In genomic region chr3:149836467-149837233, GRCm38 (mm10) we compare ENCODE assay signal across 16 mouse cellular contexts.
DNase-seq lines count a peak whose midpoint lies in the region; ATAC-seq lines count a peak whose summit lies in the region.
"Had no signal": no experiment of that assay in that cellular context is flagged by ENCODE, and none has a peak within 500 bp of the region (broad histone marks: within the 10 kb centered on the region; RNA-seq: fewer than 3 reads in every experiment).

No protein-coding gene starts in this region.

- H3K27me3 ChIP-seq in hindbrain, embryonic 15.5 days, result no peaks in the 10 kb centered on the region
- H3K27me3 ChIP-seq in hindbrain, embryonic 11.5 days (ENCODE audit: control insufficient read depth, insufficient read depth, low read length), result no peaks in the 10 kb centered on the region
- H3K27me3 ChIP-seq in forebrain, embryonic 15.5 days, result no peaks in the 10 kb centered on the region
- H3K27me3 ChIP-seq in midbrain, embryonic 16.5 days (ENCODE audit: control insufficient read depth, insufficient read depth, low read depth, low read length), result no peaks in the 10 kb centered on the region
- H3K27me3 ChIP-seq: kidney, embryonic 15.5 days; liver, embryonic 12.5 days; megakaryocyte, embryonic 14.5 days had no signal

- WGBS in hindbrain, embryonic 15.5 days, result 43% methylated on average over 11 of the region's 11 CpGs
- WGBS in hindbrain, embryonic 11.5 days, result 62% methylated on average over 11 of the region's 11 CpGs
- 13% methylated on average over 11 of the region's 11 CpGs for WGBS in forebrain, embryonic 15.5 days
- 32% methylated on average over 11 of the region's 11 CpGs for WGBS in midbrain, embryonic 16.5 days

- no peak overlapping the region for H3K4me3 ChIP-seq in hindbrain, embryonic 15.5 days
- H3K4me3 ChIP-seq in hindbrain, embryonic 11.5 days (ENCODE audit: low read depth, low read length), result no peak overlapping the region
- H3K4me3 ChIP-seq in forebrain, embryonic 15.5 days, result no peak overlapping the region
- H3K4me3 ChIP-seq in midbrain, embryonic 16.5 days (ENCODE audit: low read depth, low read length), result no peak overlapping the region
- H3K4me3 ChIP-seq: erythroblast, embryonic 14.5 days; kidney, embryonic 15.5 days; liver, embryonic 12.5 days; megakaryocyte, embryonic 14.5 days had no signal

- H3K9me3 ChIP-seq in hindbrain, embryonic 15.5 days, result no peaks in the 10 kb centered on the region
- no peaks in the 10 kb centered on the region for H3K9me3 ChIP-seq in hindbrain, embryonic 11.5 days (ENCODE audit: control insufficient read depth, low read length)
- no peaks in the 10 kb centered on the region for H3K9me3 ChIP-seq in forebrain, embryonic 15.5 days
- no peaks in the 10 kb centered on the region for H3K9me3 ChIP-seq in midbrain, embryonic 16.5 days (replicated peaks; ENCODE audit: control insufficient read depth, low read length, poor library complexity, severe bottlenecking)
- H3K9me3 ChIP-seq: kidney, embryonic 15.5 days; liver, embryonic 12.5 days had no signal

- intact Hi-C loops in gastrocnemius, postnatal 14 days (cut with DNase I; ENCODE audit: low total_unique reads), result no loop called here

- H3K27ac ChIP-seq in hindbrain, embryonic 15.5 days (replicated peaks), result no peak overlapping the region
- H3K27ac ChIP-seq in hindbrain, embryonic 11.5 days (ENCODE audit: low read depth, low read length), result no peak overlapping the region
- no peak overlapping the region for H3K27ac ChIP-seq in forebrain, embryonic 15.5 days (replicated peaks)
- no peak overlapping the region; the same call in 1 of the 2 replicates for H3K27ac ChIP-seq in midbrain, embryonic 16.5 days (ENCODE audit: low read length)
- H3K27ac ChIP-seq: kidney, embryonic 15.5 days; liver, embryonic 12.5 days had no signal

- H3K36me3 ChIP-seq in hindbrain, embryonic 15.5 days, result no peaks in the 10 kb centered on the region
- no peaks in the 10 kb centered on the region for H3K36me3 ChIP-seq in hindbrain, embryonic 11.5 days (ENCODE audit: control insufficient read depth, insufficient read depth, low read length)
- no peaks in the 10 kb centered on the region for H3K36me3 ChIP-seq in forebrain, embryonic 15.5 days
- no peaks in the 10 kb centered on the region for H3K36me3 ChIP-seq in midbrain, embryonic 16.5 days (ENCODE audit: control insufficient read depth, insufficient read depth, low read length)
- H3K36me3 ChIP-seq: kidney, embryonic 15.5 days; liver, embryonic 12.5 days had no signal

- ATAC-seq in hindbrain, embryonic 15.5 days (ENCODE audit: low FRiP score, low read depth), result no peak
- ATAC-seq in hindbrain, embryonic 11.5 days (ENCODE audit: low FRiP score), result no peak
- ATAC-seq in forebrain, embryonic 15.5 days (replicated peaks), result no peak
- 0 out of 2 replicates have a peak, but pooled peaks have one; percentile 25 for ATAC-seq in midbrain, embryonic 16.5 days
- ATAC-seq: inflammation-experienced regulatory T-cells, adult 6 months; liver, embryonic 12.5 days had no signal

- H3K4me1 ChIP-seq in hindbrain, embryonic 15.5 days (replicated peaks), result peaks cover 5% of the 10 kb centered on the region; the same call in 1 of the 2 replicates
- no peaks in the 10 kb centered on the region for H3K4me1 ChIP-seq in hindbrain, embryonic 11.5 days (replicated peaks; ENCODE audit: control insufficient read depth, insufficient read depth, low read length)
- peaks cover 9% of the 10 kb centered on the region for H3K4me1 ChIP-seq in forebrain, embryonic 15.5 days
- H3K4me1 ChIP-seq in midbrain, embryonic 16.5 days (ENCODE audit: control insufficient read depth, insufficient read depth, low read length), result peaks cover 2% of the 10 kb centered on the region; the same call in 1 of the 2 replicates
- H3K4me1 ChIP-seq: kidney, embryonic 15.5 days; liver, embryonic 12.5 days; megakaryocyte, embryonic 14.5 days had no signal

- peak overlapping the region; percentile 36; the same call in 1 of the 2 replicates for H3K4me2 ChIP-seq in hindbrain, embryonic 15.5 days
- no peak overlapping the region for H3K4me2 ChIP-seq in hindbrain, embryonic 11.5 days (replicated peaks; ENCODE audit: low read depth, low read length)
- H3K4me2 ChIP-seq in forebrain, embryonic 15.5 days (replicated peaks), result 0 out of 2 replicates have a peak overlapping the region, but pooled peaks have one; percentile 12
- H3K4me2 ChIP-seq in midbrain, embryonic 16.5 days (ENCODE audit: low read length), result peak overlapping the region; percentile 36
- H3K4me2 ChIP-seq: kidney, embryonic 15.5 days; liver, embryonic 12.5 days had no signal

- no peak overlapping the region for H3K9ac ChIP-seq in hindbrain, embryonic 15.5 days
- H3K9ac ChIP-seq in hindbrain, embryonic 11.5 days (ENCODE audit: low read depth, low read length), result no peak overlapping the region
- H3K9ac ChIP-seq in forebrain, embryonic 15.5 days (replicated peaks), result no peak overlapping the region
- H3K9ac ChIP-seq in midbrain, embryonic 16.5 days (ENCODE audit: low read depth, low read length), result no peak overlapping the region
- H3K9ac ChIP-seq: kidney, embryonic 15.5 days; liver, embryonic 12.5 days had no signal

- DNase-seq in hindbrain, embryonic 11.5 days (ENCODE audit: low spot score), result no peak
- DNase-seq in embryo, embryonic 10.5 days (ENCODE audit: low spot score), result peak; percentile 71
- no peak for DNase-seq in T-cell, adult 2 months (ENCODE audit: low spot score)
- DNase-seq in right cerebral cortex, postnatal 14 days, result no peak
- DNase-seq in gastrocnemius, postnatal 14 days, result no peak
- DNase-seq: adrenal gland, postnatal 10 days; cerebellum, postnatal 14 days; gastrocnemius, postnatal 25 days had no signal
